Mouse (Mus musculus) urinary bladder, adult 18-20 months (tissue): ENCODE data around the gene 4931428F04Rik.

Experiments
- DNase-seq, 2 experiments: peaks; one replicate each; pipeline ENCODE4 v3.0.0; 2022; ENCODE audit warnings: low spot score in 2 of 2, mixed read lengths in 2 of 2

The 4931428F04Rik gene

GRCm38 (mm10) chr8:105288231-105288630 is 1.4 kb downstream of the 4931428F04Rik start:
- DNase-seq: no peak

GRCm38 (mm10) chr8:105286907-105287306 is 2.8 kb downstream of the 4931428F04Rik start:
- no peak for DNase-seq

GRCm38 (mm10) chr8:105285514-105285913 is 4.2 kb downstream of the 4931428F04Rik start:
- no peak for DNase-seq

GRCm38 (mm10) chr8:105283074-105283473 is 6.6 kb downstream of the 4931428F04Rik start:
- DNase-seq: peak in 1 of 2 experiments; percentile 31

GRCm38 (mm10) chr8:105282239-105282638 is 7.4 kb downstream of the 4931428F04Rik start:
- no peak for DNase-seq

- DNase-seq: no peak
Measured at GRCm38 (mm10) chr8:105281821-105282220, 7.8 kb downstream of the 4931428F04Rik start.

GRCm38 (mm10) chr8:105280567-105280966 is 9.1 kb downstream of the 4931428F04Rik start:
- no peak for DNase-seq

- peak in 1 of 2 experiments; percentile 77 for DNase-seq
Measured at GRCm38 (mm10) chr8:105278911-105279334, 10.7 kb downstream of the 4931428F04Rik start.

GRCm38 (mm10) chr8:105276292-105277120 is 13.2 kb downstream of the 4931428F04Rik start:
- DNase-seq: peak in 1 of 2 experiments; percentile 34

- DNase-seq: no peak
Measured at GRCm38 (mm10) chr8:105275840-105276239, 13.8 kb downstream of the 4931428F04Rik start, which contains the start of gene Nol3. Gene Nol3 (plus strand): TSS chr8:105276140.

- DNase-seq: no peak
Measured at GRCm38 (mm10) chr8:105275387-105275786, 14.3 kb downstream of the 4931428F04Rik start.

- DNase-seq: no peak
Measured at GRCm38 (mm10) chr8:105270916-105271186, 18.8 kb downstream of the 4931428F04Rik start.

- no peak for DNase-seq
Measured at GRCm38 (mm10) chr8:105270101-105270915, 19.4 kb downstream of the 4931428F04Rik start.

GRCm38 (mm10) chr8:105269461-105269947 is 20.2 kb downstream of the 4931428F04Rik start, which contains the start of gene Hsf4:
Gene Hsf4 (plus strand): TSS chr8:105269801.
- DNase-seq: peak; percentile 50 to 62

GRCm38 (mm10) chr8:105269075-105269458 is 20.6 kb downstream of the 4931428F04Rik start:
- DNase-seq: no peak

- DNase-seq: no peak
Measured at GRCm38 (mm10) chr8:105268342-105269074, 21.2 kb downstream of the 4931428F04Rik start.

- no peak for DNase-seq
Measured at GRCm38 (mm10) chr8:105266775-105267174, 22.9 kb downstream of the 4931428F04Rik start.

GRCm38 (mm10) chr8:105265128-105265527 is 24.5 kb downstream of the 4931428F04Rik start:
- DNase-seq: peak in 1 of 2 experiments; percentile 33

- peak; percentile 62 to 74 for DNase-seq
Measured at GRCm38 (mm10) chr8:105264024-105264982, 25.4 kb downstream of the 4931428F04Rik start, which contains the start of the genes Tradd and Fbxl8. Gene Tradd (minus strand): TSS chr8:105264609. Gene Fbxl8 (plus strand): TSS chr8:105264648.

- DNase-seq: no peak
Measured at GRCm38 (mm10) chr8:105263244-105263912, 26.3 kb downstream of the 4931428F04Rik start.
